Mouse (Mus musculus) fibroblast of lung, adult 2 months (primary cell): ENCODE data around the gene Rab11fip4.
A peak's percentile ranks its signal among the peaks of the same experiment; 100 is the strongest.

ENCODE experiments used
- DNase-seq: peaks from one replicate; pipeline ENCODE4 v3.0.0-alpha.2; 2011; ENCODE audit warnings: low read depth

The Rab11fip4 gene

GRCm38 (mm10) chr11:79590664-79591590 is at the start of gene Rab11fip4:
Rab11fip4 (plus strand) TSS chr11:79591212.
- no peak for DNase-seq

GRCm38 (mm10) chr11:79552622-79553021 is 38.4 kb upstream of the Rab11fip4 start:
- DNase-seq: no peak

- no peak for DNase-seq
Measured at GRCm38 (mm10) chr11:79560536-79560935, 30.5 kb upstream of the Rab11fip4 start.

- no peak for DNase-seq
Measured at GRCm38 (mm10) chr11:79563493-79563892, 27.5 kb upstream of the Rab11fip4 start.

- DNase-seq: no peak
Measured at GRCm38 (mm10) chr11:79566947-79567346, 24.1 kb upstream of the Rab11fip4 start.

- no peak for DNase-seq
Measured at GRCm38 (mm10) chr11:79568197-79568911, 22.7 kb upstream of the Rab11fip4 start.

- DNase-seq: no peak
Measured at GRCm38 (mm10) chr11:79570319-79570718, 20.7 kb upstream of the Rab11fip4 start.

GRCm38 (mm10) chr11:79573836-79574235 is 17.2 kb upstream of the Rab11fip4 start:
- DNase-seq: no peak

GRCm38 (mm10) chr11:79575383-79576073 is 15.5 kb upstream of the Rab11fip4 start:
- DNase-seq: no peak

- DNase-seq: peak; percentile 49
Measured at GRCm38 (mm10) chr11:79577741-79578140, 13.3 kb upstream of the Rab11fip4 start.

- DNase-seq: no peak
Measured at GRCm38 (mm10) chr11:79580660-79581059, 10.4 kb upstream of the Rab11fip4 start.

GRCm38 (mm10) chr11:79581257-79581656 is 9.8 kb upstream of the Rab11fip4 start:
- no peak for DNase-seq

GRCm38 (mm10) chr11:79584191-79584590 is 6.8 kb upstream of the Rab11fip4 start:
- DNase-seq: peak; percentile 60

- no peak for DNase-seq
Measured at GRCm38 (mm10) chr11:79589317-79590075, 1.5 kb upstream of the Rab11fip4 start.

GRCm38 (mm10) chr11:79591591-79591975 is 571 bp downstream of the Rab11fip4 start:
- DNase-seq: no peak

GRCm38 (mm10) chr11:79593495-79593894 is 2.5 kb downstream of the Rab11fip4 start:
- no peak for DNase-seq

- DNase-seq: no peak
Measured at GRCm38 (mm10) chr11:79610454-79610853, 19.4 kb downstream of the Rab11fip4 start.

GRCm38 (mm10) chr11:79611011-79611666 is 20.1 kb downstream of the Rab11fip4 start:
- DNase-seq: peak; percentile 44

GRCm38 (mm10) chr11:79612046-79612600 is 21.1 kb downstream of the Rab11fip4 start:
- no peak for DNase-seq

GRCm38 (mm10) chr11:79613084-79613483 is 22.1 kb downstream of the Rab11fip4 start:
- no peak for DNase-seq

- no peak for DNase-seq
Measured at GRCm38 (mm10) chr11:79613711-79614110, 22.7 kb downstream of the Rab11fip4 start.
